Mouse (Mus musculus) left cerebral cortex, postnatal 14 days (tissue): ENCODE data around the gene Tex45. TPM values are rescaled to one million over a fixed set of nuclear protein-coding genes. Genes with fewer than 3 reads are reported as not detected.

Experiments
- DNase-seq, 2 experiments: peaks; one replicate each; pipeline ENCODE4 v3.0.0; 2021 to 2022; ENCODE audit warnings: low spot score in 2 of 2, mixed read lengths in 1 of 2
- intact Hi-C: fragments of 180-260 bp; cut with DNase I; formaldehyde crosslinking; loops from one replicate; pipeline ENCODE4 v1.15.1; 2025
- total RNA-seq, 2 experiments: library from RNA; stranded (reverse); gene quantifications; 2 replicates each; pipeline ENCODE4 v1.2.3; 2021

The Tex45 gene
- total RNA-seq, 2 experiments from 2014 or later = 0.21 to 0.53 TPM

DNA sequence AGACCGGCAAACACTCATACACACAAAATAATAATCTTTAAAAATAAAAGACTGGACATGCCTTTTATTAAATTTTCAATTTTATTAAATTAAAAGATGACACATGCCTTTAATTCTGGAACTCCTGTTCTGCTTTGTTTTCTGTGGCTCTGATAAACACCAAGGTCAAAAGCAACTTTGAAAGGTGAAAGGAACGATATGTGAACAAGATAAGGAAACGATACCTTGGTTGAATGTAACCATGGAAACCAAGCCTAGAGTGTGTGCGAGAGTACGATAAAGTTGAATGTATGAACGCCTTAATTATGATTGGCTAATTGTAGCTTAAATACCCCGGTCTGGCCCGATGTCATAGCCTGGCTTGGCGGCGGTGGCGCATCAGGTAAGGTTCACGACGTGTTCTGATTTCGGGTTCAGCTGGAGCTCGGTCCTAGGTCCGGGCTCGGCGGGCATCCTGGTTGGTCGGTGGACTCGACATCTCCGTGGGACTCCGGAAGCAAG is 11.6 kb downstream of the Tex45 start:
- no peak for DNase-seq
- intact Hi-C loops = no loop called here

GRCm38 (mm10) chr8:3483546-3483945 is 12.9 kb downstream of the Tex45 start:
- intact Hi-C loops = no loop called here
- no peak for DNase-seq

DNA sequence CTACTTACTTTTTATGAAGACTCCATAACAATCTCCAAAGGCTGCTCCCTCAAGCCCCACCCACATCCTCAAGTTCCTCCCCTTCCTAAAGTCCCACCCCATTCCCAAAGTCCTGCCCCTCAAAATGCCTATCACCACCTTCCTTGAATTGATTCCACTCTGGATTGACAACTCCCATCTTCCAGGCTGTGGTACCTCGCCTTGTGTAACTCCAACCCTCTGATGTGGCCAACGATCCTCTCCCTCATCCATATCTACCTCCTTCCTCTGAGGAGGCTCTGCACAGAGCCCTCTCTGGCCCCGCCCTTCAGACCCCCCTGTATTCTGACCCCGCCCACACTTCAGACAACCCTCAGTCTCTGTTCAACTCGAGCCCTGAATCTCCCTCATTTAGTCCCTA is 14.5 kb downstream of the Tex45 start:
- intact Hi-C loops = no loop called here
- DNase-seq = no peak

- DNase-seq = peak; percentile 61 to 75
- intact Hi-C loops = no loop called here
Observed at GRCm38 (mm10) chr8:3492901-3493844, 22.5 kb downstream of the Tex45 start, which contains the start of gene Zfp358. Gene Zfp358 (plus strand): TSS chr8:3493138.

GRCm38 (mm10) chr8:3493845-3494208 is 23.2 kb downstream of the Tex45 start:
- intact Hi-C loops = no loop called here
- no peak for DNase-seq

DNA sequence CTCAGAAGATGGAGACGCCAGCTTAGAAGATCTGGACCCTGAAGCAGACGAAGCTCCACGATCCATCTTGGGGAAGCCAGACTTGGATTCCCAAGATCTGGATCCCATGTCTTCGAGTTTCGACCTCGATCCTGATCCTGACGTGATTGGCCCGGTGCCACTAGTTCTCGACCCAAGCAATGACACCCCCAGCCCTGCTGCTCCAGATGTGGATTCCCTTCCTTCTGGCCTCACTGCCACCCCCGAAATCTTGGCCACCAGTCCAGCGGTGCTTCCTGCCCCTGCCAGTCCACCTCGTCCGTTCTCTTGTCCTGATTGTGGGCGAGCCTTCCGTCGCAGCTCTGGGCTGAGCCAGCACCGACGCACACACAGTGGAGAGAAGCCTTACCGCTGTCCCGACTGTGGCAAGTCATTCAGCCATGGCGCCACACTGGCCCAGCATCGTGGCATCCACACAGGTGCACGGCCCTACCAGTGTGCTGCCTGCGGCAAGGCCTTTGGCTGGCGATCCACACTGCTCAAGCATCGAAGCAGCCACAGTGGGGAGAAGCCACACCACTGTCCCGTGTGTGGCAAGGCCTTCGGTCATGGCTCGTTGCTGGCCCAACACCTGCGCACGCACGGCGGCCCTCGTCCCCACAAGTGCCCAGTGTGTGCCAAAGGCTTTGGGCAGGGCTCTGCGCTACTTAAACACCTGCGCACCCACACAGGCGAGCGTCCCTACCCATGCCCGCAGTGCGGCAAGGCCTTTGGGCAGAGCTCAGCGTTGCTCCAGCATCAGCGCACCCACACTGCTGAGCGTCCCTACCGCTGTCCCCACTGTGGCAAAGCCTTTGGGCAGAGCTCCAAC is 25.1 kb downstream of the Tex45 start:
- no peak for DNase-seq
- intact Hi-C loops = no loop called here

DNA sequence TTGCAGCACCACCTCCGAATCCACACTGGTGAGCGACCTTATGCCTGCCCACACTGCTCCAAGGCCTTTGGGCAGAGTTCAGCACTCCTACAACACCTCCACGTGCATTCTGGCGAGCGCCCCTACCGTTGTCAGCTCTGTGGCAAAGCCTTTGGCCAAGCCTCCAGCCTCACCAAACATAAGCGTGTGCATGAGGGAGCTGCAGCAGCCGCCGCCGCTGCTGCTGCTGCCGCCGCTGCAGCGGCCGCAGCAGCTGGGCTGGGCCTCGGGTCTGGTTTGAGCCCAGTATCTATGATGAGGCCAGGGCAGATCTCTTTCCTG is 25.7 kb downstream of the Tex45 start:
- DNase-seq = no peak

GRCm38 (mm10) chr8:3498583-3498982 is 27.9 kb downstream of the Tex45 start:
- DNase-seq = no peak
- intact Hi-C loops = no loop called here

More for the DNA sequence above, 25.7 kb downstream of the Tex45 start:
- intact Hi-C loops = no loop called here

GRCm38 (mm10) chr8:3499751-3500150 is 29.1 kb downstream of the Tex45 start:
- intact Hi-C loops = no loop called here
- no peak for DNase-seq

DNA sequence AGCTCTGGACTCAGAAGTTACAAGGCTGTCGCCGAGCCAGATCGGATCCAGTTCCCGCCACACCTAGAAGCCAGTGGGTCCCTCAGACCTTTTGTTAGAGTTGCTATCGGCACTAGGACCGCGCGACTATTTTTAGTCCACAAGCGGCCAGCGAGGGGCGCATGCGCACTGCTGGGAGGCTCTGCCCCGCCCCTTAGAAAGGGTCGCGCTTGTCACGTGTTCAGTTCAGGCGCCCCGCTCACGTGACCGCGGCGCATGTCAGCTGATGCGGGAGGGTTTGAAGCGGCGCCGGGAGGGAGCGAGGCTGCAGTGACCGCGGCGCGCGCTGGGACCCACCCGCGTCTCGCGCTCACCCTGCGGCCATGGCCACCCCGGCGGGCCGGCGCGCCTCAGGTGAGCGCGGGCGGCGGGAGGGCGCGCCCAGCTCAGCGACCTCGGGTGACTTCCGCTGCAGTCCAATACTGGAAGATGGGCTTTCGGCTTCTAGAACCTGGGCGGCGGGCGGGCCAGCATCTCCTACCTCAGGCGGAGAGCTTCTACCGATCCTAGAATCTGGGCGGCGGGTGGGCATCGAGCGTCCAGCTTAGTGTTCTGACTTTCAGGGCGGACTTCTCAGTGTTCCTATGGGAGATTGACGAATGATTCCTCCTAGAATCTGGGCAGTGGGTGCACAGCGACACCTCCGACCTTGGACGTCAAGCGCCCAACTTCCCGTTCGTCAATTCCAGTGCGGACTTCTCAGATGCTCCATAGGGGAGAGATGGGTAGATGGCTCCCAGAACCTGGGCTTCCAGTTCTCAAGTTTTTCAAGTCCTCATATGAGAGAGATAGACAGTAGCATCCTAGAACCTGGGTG is 29.8 kb downstream of the Tex45 start, which contains the start of gene Mcoln1:
Gene Mcoln1, plus strand, starts transcription at position 223 of the 856 bp plus-strand sequence.
- peak; percentile 98 to 99 for DNase-seq
- intact Hi-C loops = no loop called here

DNA sequence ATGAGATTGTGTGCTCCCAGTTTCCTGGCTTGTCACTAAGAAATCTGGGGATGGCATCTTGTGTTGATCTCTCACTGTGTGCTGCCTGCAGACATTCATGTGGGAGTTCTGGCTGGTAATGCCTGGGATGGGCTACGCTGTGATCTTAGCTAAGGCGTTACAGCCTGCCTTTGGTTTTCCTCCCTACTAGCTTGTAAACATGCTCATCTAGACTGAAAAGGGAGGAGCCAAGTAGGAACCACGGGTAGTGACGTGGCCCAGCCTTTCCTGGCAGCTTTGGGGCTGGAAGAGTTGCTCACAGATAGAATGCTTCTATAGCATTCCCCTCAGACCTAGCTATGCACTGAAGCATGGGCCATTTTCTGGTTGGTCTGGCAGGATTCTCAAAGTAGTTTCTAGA is 31.6 kb downstream of the Tex45 start:
- intact Hi-C loops = no loop called here
- peak in 1 of 2 experiments; percentile 58 for DNase-seq

- DNase-seq = no peak
Observed at GRCm38 (mm10) chr8:3507979-3508754, 37.5 kb downstream of the Tex45 start.

DNA sequence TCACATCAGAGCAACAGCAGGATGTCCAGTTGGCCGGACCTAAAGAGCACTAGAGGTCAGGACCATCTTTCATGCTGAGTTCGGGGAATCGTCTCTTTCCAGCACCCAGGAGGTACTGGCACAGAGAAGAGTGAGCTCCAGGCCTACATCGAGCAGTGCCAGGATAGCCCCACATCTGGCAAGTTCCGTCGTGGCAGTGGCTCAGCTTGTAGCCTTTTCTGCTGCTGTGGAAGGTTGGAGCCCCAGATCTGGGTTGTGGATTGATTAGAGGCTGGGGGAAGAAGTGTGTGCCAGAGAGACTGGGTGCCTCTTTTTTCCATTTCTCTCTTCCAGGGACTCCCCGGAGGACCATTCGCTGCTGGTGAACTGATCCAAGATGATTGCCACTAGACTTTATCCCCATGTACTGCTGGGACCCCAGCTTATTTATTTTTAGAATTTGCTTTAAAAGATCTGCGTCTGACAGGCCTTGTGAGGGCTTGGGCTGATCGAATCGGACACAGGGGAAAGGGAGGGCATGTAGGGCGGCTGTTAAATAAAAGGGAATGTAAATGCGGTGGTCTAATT is 44.1 kb downstream of the Tex45 start:
- intact Hi-C loops = no loop called here
- DNase-seq = no peak

More at GRCm38 (mm10) chr8:3507979-3508754, 37.5 kb downstream of the Tex45 start:
- intact Hi-C loops = no loop called here

- intact Hi-C loops = no loop called here
Observed at GRCm38 (mm10) chr8:3515260-3515671, 44.6 kb downstream of the Tex45 start, which contains the start of gene Pnpla6. Gene Pnpla6 (plus strand): TSS chr8:3515384.

DNA sequence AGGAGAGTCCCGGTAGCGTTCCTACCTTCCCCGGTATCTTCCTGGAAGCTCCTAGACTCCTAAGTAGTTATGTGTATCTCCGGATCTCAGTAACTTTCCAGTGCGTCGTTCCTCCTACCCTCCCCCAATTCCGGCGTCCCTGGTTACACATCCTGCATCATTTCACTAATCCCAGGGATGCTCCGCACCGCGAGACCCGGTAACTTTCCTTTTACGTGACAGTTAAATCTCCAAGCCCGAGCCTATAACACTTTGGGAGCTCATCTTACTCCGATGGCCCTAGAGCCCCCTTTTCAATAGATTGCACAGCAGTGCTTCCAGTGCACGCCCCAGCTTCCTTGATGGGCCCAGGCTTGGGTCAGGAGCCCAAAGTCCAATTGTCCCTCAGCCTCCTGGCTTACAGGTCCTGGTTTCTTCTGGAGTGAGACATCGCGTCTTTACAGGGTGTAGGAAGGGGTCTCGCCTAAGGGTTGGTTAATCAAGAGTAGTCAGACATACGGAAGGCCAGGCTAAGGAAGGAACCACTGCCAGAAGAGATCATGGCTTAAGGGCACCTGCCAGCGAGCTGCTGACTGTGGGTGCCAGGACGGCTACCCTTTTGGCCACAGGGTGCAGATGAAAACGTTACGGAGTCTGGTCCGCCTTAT is 45.2 kb downstream of the Tex45 start:
- intact Hi-C loops = no loop called here

More at GRCm38 (mm10) chr8:3515260-3515671, 44.6 kb downstream of the Tex45 start, which contains the start of gene Pnpla6:
- peak; percentile 86 to 92 for DNase-seq

DNA sequence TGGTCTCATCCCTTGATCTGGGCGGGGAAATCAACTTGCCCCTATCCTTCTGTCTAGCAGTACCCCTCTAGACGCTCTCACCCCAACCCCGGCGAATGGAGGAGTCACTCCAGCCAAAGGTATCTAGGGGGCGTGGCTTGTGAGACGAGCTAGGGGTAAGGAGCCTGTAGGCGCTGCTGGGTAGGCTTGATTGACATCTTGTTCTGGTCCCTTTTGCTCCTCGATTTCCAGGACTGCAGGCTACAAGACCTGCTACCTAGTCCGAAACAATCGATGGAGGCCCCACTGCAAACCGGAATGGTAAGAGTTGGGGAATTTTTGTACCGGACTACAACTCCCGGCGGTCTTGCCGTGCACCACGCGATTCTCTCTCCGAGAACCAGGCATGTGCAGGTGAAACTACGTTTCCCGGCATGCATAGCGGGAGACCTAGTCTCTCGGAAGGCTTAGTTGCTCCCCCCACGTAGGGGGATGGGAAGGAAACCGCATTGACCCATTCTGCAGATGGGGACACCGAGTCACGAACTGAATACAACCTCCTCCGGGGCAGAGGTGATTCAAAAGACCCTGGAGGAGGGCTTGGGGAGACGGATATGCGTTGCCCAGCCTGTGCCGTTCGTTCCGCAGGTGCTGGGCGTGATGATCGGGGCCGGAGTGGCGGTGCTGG is 45.9 kb downstream of the Tex45 start:
- intact Hi-C loops = no loop called here

More for the DNA sequence above, 45.2 kb downstream of the Tex45 start:
- peak; percentile 56 to 84 for DNase-seq

GRCm38 (mm10) chr8:3517117-3517495 is 46.4 kb downstream of the Tex45 start:
- DNase-seq = peak; percentile 54 to 67
- intact Hi-C loops = no loop called here

More for the DNA sequence above, 45.9 kb downstream of the Tex45 start:
- peak; percentile 95 to 97 for DNase-seq
